Mouse (Mus musculus) ES-Bruce4 (cell line): ENCODE results near the gene Mtrf1. TPM values are rescaled to one million over a fixed set of nuclear protein-coding genes. Genes with fewer than 3 reads are reported as not detected.
"Not testable (repeated sequence)": the region's sequence is repeated elsewhere in the genome, so short reads cannot be mapped to it uniquely, and the experiment has no call there.

Source experiments
- H3K27ac ChIP-seq: 2 replicates; pipeline ENCODE4 v1.5.1; 2012; ENCODE audit warnings: low read length, inconsistent platforms; ENCODE audit not compliant: insufficient read depth
- H3K27me3 ChIP-seq: 2 replicates; pipeline ENCODE4 v1.6.1; 2012; ENCODE audit warnings: mild to moderate bottlenecking, low read length, inconsistent platforms; ENCODE audit not compliant: control insufficient read depth, poor library complexity, insufficient read depth, severe bottlenecking
- H3K36me3 ChIP-seq: 2 replicates; pipeline ENCODE4 v1.6.1; 2012; ENCODE audit warnings: inconsistent platforms, mild to moderate bottlenecking, low read length, moderate library complexity; ENCODE audit not compliant: control insufficient read depth, poor library complexity, insufficient read depth, severe bottlenecking
- H3K4me1 ChIP-seq: one replicate; pipeline ENCODE4 v1.8.1; 2011; ENCODE audit warnings: low read length; ENCODE audit not compliant: control insufficient read depth, insufficient read depth
- H3K4me3 ChIP-seq: 2 replicates; pipeline ENCODE4 v1.5.1; 2011; ENCODE audit warnings: low read depth, mild to moderate bottlenecking, low read length
- H3K9ac ChIP-seq: 2 replicates; pipeline ENCODE4 v1.6.1; 2012; ENCODE audit warnings: low read depth, mild to moderate bottlenecking, inconsistent platforms; ENCODE audit not compliant: poor library complexity, severe bottlenecking
- H3K9me3 ChIP-seq: replicated peaks from 2 replicates; pipeline ENCODE4 v1.6.1; 2012; ENCODE audit warnings: mild to moderate bottlenecking, low read length, inconsistent platforms; ENCODE audit not compliant: control insufficient read depth, poor library complexity, insufficient read depth, severe bottlenecking
- CTCF ChIP-seq: IDR thresholded peaks from one replicate; pipeline ENCODE4 v1.8.1; 2011; ENCODE audit warnings: low read depth, low read length
- EP300 ChIP-seq: IDR thresholded peaks from 2 replicates; pipeline ENCODE4 v1.6.1; 2011; ENCODE audit warnings: low read depth, low read length; ENCODE audit not compliant: insufficient read depth
- POLR2A ChIP-seq: IDR thresholded peaks from one replicate; pipeline ENCODE4 v1.8.1; 2011; ENCODE audit warnings: low read length; ENCODE audit not compliant: insufficient read depth
- polyA plus RNA-seq: library from polyadenylated mRNA; stranded (reverse); fragments of >200 nt; gene quantifications from 2 replicates; pipeline ENCODE4 v1.2.4, GENCODE M21; 2011; ENCODE audit warnings: low read depth; ENCODE audit not compliant: missing spikeins, insufficient read depth, insufficient read length

Mtrf1 gene
- polyA plus RNA-seq, 1 experiment: 11.0 TPM

DNA sequence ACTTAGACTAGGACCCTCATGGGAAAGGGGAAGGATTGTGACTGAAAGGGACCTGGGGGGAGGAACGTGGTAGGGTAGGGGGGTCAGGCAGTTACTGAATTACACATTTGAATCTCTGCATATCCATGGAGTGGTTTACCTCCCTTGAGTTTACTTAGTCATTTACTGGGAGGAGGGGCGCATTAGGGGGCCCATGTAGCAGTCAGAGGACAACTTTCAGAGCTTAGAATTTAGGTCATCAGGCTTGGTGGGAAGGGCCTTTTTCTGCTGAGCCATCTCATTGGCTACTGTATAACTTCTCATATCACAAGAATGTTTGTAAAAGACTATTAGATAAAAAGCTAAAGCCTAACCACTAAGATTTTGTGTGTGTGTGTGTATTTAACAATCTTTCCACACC, 13.1 kb downstream of the Mtrf1 start:
- Histone ChIP-seq H3K4me3 (no peak overlapping the region), H3K9ac (no peak overlapping the region), H3K27ac (no peak overlapping the region), H3K4me1 (no peaks in the 10 kb centered on the region), H3K9me3 (no peaks in the 10 kb centered on the region), H3K27me3 (no peaks in the 10 kb centered on the region), H3K36me3 (no peaks in the 10 kb centered on the region)
- no peak for TF ChIP-seq EP300
- TF ChIP-seq POLR2A: no peak

DNA sequence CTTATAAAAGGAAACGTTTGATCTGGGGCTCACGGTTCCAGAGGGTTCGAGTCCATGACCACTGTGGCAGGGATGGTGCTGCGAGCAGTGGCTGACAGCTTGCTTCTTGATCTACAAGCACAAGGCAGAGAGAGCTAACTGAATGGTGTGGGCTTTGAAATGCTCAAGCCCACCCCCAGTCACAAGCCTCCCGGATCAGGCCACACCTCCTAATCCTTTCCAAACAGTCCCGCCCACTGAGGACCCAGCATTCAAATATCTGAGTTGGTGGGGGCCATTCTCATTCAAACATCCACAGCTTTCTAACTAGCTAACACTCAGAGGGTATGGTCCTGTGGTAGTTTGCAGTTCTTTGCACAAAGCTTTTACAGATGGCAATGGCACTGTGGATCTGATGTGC, 15.5 kb downstream of the Mtrf1 start:
- Histone ChIP-seq H3K36me3 (no peaks in the 10 kb centered on the region), H3K4me1 (no peaks in the 10 kb centered on the region), H3K9ac (no peak overlapping the region), H3K9me3 (no peaks in the 10 kb centered on the region), H3K4me3 (no peak overlapping the region), H3K27me3 (no peaks in the 10 kb centered on the region), H3K27ac (no peak overlapping the region)
- TF ChIP-seq POLR2A (no peak), CTCF (no peak), EP300 (no peak)

DNA sequence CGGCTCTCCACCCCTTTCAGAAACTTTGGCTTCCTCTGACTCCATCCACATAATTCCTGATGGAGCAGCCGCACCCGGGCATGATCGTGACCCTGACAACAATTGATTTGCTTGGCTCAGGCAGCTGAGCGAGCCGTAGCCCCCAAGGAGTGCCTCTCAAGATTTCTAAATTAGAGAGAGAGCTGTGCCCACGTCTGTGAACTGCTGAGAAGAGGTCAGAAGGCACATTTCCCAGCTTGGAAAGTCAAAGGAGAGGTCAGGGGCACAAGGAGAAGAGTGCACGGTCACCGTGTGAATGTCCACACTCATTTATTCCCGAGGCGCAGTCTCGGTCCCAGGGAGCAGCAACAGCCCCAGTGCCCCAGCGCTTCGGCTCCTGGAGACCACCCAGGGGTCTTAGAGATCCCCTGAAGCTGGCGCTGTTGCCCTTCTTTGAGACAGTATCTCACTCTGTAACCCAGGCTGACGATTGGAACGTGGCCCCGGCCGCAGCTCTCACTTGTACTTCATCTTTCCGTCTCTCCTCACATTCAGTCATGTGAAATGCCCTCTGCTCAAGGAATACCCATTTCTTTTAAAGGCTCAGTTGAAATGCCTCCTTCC, 22.6 kb downstream of the Mtrf1 start:
- no peak for TF ChIP-seq CTCF
- TF ChIP-seq EP300: no peak
- no peak for TF ChIP-seq POLR2A
- H3K36me3 ChIP-seq: no peaks in the 10 kb centered on the region
- H3K9ac ChIP-seq: no peak overlapping the region
- H3K4me3 ChIP-seq: no peak overlapping the region
- no peaks in the 10 kb centered on the region for H3K9me3 ChIP-seq
- H3K27me3 ChIP-seq: no peaks in the 10 kb centered on the region
- no peak overlapping the region for H3K27ac ChIP-seq
- H3K4me1 ChIP-seq: no peaks in the 10 kb centered on the region

DNA sequence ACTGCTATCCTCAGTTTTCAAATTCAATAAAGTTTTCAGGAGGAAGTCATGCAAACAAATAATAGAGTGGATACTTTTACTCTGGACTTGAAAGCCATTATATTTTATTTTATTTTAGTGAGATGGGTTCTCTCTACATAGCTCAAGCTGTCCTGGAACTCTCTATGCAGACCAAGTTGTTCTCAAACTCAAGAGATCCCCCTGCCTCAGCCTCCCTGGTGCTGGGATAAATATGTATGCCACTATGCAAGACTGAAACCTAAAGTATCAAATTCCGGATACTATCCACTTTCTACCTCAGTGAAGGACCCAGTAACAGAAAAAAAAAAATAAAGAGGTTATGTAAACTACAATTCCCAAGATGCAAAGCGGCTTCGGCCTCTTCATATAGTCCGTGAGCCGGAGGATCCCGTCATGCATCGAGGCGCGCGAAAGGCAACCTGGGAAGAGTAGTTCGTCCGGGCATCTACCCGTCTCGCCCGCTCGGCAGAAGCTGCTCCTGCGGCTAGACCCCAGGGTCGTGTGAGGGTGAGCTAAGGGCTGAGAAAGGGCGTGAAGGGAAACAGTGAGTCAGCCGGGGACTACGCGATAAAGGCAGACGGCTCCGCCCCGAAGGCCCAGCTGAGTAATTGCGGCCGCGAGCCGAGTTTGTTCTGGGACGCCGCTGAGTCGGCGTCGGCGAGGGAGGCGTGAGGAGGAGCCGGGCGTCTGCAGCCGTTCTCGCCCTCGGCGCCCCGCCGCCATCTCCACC, 28.6 kb downstream of the Mtrf1 start, which contains the start of gene Kbtbd7:
TSS of gene Kbtbd7 (plus strand) at position 533 of the 751 bp plus-strand sequence.
- peak within 1 kb of the TSS; percentile 55 for H3K4me3 ChIP-seq
- H3K27ac ChIP-seq: no peak within 1 kb of the TSS
- H3K4me1 ChIP-seq: peaks cover 5% of the 10 kb centered on the region
- H3K9ac ChIP-seq: no peak within 1 kb of the TSS
- peak; percentile 52; the same call in 1 of the 2 replicates for TF ChIP-seq EP300
- no peak for TF ChIP-seq CTCF
- 0 out of 2 replicates have a peak, but pooled peaks cover 3% of the 10 kb centered on the region for H3K9me3 ChIP-seq
- H3K27me3 ChIP-seq: no peaks in the 10 kb centered on the region
- H3K36me3 ChIP-seq: no peaks in the 10 kb centered on the region

DNA sequence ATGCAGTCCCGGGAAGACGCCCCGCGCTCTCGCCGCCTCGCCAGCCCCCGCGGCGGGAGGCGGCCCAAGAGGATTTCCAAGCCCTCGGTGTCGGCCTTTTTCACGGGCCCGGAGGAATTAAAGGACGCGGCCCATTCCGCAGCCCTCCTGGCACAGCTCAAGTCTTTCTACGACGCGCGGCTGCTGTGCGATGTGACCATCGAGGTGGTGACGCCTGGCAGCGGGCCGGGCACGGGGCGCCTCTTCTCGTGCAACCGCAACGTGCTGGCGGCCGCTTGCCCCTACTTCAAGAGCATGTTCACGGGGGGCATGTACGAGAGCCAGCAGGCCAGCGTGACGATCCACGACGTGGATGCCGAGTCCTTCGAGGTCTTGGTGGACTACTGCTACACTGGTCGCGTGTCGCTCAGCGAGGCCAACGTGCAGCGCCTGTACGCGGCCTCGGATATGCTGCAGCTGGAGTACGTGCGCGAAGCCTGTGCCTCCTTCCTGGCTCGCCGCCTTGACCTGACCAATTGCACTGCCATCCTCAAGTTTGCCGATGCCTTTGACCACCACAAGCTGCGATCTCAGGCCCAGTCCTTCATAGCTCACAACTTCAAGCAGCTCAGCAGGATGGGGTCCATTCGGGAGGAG, 29.3 kb downstream of the Mtrf1 start:
- not testable (repeated sequence) for H3K27me3 ChIP-seq, H3K9me3 ChIP-seq, H3K9ac ChIP-seq, H3K36me3 ChIP-seq, H3K4me1 ChIP-seq, H3K27ac ChIP-seq
- peak overlapping the region; percentile 55; the same call in 1 of the 2 replicates for H3K4me3 ChIP-seq

DNA sequence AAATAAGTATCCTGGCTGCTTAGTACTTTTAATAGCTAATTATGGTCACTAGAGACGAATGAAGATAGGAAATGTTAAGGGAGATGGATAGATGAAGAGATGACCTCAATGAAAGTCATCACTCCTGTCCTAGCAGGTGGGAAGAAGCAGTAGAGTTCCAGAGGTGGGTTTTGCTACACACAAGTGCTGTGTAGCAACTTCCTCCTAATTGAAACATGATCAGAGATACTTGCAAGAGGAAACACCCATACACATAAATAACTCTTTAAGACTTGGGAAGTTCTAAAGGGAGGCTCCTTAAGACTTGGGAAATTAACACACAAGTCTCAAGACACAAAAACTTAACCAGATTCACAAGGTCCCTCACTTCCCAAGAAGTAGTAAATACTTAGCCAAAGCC, 36.5 kb downstream of the Mtrf1 start:
- Histone ChIP-seq H3K36me3 (no peaks in the 10 kb centered on the region), H3K27ac (no peak overlapping the region), H3K27me3 (no peaks in the 10 kb centered on the region), H3K9ac (no peak overlapping the region), H3K4me3 (no peak overlapping the region), H3K4me1 (no peaks in the 10 kb centered on the region), H3K9me3 (peaks cover 4% of the 10 kb centered on the region; the same call in 1 of the 2 replicates)
- no peak for TF ChIP-seq EP300
- no peak for TF ChIP-seq POLR2A
- no peak for TF ChIP-seq CTCF
